Mouse (Mus musculus) granulocyte monocyte progenitor cell, adult 5-6 weeks (primary cell): ENCODE results near the gene Senp1. TPM values are rescaled to one million over a fixed set of nuclear protein-coding genes. Genes with fewer than 3 reads are reported as not detected.

Experiments
- ATAC-seq: replicated peaks from 2 replicates; pipeline ENCODE4 v1.8.0; 2016; ENCODE audit warnings: mild to moderate bottlenecking, moderate TSS enrichment, inconsistent platforms; ENCODE audit not compliant: poor library complexity, severe bottlenecking
- total RNA-seq, 2 experiments: library from RNA; stranded (forward) in 1 of 2; stranded (reverse) in 1 of 2; fragments of 200-712, 200-1000 nt in 1 of 2; fragments of >200 nt in 1 of 2; fragmentation: Nextera tagmentation in 1 of 2; gene quantifications; 2 replicates each; pipeline ENCODE4 v1.2.3; 2014 to 2017

Senp1 gene
- total RNA-seq, 2 experiments from 2014 or later: 66.6 to 83.1 TPM

DNA sequence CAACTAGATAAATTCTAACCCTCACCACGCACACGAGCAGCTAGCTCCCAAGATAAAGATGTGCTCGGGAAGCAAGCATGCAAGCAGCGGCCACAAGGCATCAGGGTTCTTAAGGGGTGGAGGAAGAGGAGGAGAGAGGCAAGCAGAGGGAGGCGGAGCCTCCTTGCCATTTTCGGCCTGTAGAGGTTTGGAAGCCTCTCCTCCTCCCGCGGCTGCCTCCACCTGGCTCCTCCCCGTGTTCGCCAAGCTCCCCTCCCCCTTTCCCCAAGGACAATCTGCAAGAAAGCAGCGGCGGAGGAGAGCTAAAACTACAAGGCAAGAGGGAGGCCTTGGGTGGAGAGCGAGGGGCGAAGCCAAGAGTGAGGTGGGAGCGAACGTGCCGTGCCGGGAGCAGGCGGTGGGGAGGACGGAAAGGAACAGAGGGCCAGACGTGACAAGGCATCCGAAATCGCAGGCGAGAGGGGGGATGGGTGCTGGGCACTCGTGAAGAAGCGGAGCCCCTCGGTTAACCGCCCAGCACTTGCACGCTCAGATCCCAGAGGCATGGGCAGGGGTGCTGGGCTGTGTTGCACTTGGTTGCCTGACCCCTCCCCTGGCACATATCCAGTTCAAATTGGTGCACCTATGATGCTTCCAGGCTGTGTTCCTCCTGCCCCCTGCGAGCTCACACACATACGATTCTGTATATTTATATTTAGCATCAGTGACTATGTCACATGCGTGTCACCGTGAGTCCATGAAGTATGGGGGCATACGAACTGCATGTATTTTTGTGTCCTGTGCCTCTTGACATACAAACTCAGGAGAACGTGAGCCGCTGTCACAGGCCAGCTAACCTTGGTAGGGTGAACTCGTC lies 15.0 kb upstream of the Senp1 start:
- ATAC-seq: peak; percentile 97

DNA sequence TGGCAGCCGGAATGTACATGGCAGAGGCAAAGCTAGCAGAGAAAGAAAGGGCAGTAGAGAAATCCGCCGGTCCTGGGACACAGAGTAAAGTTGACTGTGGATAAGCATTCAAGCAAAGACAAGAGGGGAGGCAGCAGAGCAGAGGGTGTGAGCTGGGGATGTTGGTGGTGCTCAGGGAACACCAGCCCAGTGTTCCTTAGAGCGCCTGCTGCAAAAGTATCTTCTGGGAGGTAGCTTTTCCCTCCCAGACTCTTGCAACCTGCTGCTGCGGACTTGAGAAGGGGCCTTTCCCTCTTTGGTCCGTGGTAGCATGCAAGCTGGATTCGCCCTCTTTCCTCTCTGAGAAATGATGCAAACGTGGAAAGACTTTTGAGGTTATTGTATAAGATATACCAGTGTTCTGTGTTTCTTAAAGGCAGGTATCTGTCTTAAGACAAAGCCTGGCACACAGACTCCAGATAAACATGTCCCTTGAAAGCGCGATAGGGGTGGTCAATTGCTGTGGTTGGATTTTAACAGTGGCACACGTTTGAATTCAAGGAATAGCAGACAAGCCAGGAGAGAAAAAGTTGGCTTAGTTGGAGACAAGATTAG lies 14.3 kb upstream of the Senp1 start:
- ATAC-seq: no peak

DNA sequence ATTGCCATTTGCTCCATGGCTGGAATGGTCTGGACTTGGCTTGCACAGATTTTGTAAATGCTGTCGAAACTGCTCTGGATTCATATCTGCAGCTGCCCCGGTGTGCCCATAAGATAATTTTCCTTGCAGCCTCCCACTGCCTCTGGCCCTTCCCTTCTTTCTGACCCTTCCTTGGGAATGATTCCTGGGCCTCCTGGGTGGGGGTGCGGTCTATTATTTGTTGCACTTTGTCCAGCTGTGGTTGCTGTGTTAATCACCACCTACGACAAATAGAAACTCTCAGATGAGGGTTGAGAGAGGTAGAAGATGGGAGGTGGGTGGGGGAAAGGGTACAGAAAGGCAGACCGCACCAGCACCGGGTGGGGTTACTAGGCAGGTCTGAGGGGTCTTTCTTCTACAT lies 13.7 kb upstream of the Senp1 start:
- no peak for ATAC-seq

DNA sequence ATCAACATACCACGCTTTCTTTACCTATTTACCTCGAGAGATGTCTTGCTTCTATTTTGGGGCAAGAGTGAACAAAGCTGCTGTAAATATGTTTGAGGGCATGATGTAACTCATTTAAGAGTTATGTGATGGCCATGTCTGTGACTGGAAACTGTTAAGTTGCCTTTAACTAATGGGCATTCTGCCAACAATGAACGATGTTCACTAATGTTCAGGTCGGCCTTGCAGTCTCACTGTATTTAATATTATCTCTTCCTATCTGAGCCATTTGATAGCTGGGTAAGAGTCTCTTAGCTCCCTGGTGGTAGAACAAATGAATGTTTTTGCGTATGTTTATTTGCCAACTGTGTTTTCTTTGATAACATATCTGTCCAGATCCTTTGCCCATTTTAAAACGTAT lies 13.0 kb upstream of the Senp1 start:
- no peak for ATAC-seq

DNA sequence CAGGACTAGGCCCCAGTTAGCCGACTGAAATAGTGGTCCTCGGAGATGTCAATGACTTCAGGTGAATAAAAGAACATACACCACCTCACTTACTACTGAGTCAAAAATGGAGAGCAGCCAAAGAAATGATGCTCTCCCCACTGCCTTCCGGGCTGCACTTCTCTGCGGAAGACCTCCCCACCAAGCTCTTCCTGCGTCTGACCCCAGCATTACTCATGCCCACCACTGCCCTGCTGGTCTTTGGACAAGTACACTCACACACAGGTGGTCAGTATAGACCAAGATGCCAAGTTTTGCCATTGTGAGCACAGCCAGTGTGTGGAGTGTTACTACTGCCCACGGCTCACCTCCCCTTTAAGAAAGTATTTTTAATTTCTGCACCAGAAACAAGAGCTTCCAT lies 8.9 kb upstream of the Senp1 start:
- no peak for ATAC-seq

DNA sequence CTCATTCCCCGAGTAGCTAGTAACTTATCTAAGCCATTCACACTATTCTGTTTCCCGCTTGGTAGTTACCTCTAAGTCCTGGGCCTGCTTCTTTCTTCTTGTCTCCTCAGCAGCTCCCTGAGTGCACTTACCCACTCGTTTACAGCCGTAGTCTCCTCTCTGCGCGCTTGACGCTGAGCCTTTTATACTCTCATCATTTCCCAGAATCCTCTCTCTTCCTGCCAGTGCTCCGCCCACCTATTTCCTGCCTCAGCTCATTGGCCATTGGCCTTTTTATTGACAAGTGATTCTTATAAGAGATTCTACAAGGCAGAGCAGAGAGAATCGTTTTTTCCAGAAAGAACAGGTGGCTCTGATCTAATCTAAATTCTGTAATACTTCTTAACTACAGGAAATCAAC lies 5.0 kb upstream of the Senp1 start:
- ATAC-seq: no peak

DNA sequence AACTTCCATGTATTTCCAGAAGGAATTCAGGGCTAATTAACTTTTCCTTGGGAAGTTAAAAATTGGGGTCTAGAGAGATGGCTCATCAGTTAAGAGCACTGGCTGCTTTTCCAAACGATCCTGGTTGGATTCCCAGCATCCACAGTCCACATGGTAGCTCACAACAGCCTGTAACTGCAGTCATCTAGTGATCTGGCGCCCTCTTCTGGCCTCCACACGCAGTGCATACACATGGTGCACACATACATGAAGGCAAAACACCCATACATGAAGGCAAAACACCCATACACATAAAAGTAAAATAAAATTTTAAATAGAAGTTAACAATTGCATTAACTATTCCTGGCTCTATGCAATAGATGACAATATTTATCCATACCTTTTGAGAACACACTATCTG lies 3.4 kb upstream of the Senp1 start:
- ATAC-seq: no peak

DNA sequence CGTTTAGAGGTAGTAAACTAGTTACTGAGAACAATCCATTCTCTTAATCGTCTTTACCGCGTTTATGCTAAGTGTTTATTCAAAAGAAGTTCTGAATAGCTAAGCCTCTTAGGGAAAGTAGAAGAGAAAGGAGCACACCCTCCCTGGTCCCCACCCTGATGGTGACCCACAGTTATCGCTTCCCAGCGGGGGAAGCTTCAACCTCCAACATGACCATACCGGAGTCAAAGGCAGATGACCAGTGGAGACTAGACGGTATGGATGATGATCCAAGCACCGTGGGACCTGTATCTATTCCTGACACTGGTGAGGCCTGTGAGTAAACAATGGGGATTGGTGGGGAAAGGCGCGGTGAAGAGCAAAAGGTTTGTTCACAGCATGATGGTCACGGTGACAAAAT lies 1.4 kb upstream of the Senp1 start:
- no peak for ATAC-seq

DNA sequence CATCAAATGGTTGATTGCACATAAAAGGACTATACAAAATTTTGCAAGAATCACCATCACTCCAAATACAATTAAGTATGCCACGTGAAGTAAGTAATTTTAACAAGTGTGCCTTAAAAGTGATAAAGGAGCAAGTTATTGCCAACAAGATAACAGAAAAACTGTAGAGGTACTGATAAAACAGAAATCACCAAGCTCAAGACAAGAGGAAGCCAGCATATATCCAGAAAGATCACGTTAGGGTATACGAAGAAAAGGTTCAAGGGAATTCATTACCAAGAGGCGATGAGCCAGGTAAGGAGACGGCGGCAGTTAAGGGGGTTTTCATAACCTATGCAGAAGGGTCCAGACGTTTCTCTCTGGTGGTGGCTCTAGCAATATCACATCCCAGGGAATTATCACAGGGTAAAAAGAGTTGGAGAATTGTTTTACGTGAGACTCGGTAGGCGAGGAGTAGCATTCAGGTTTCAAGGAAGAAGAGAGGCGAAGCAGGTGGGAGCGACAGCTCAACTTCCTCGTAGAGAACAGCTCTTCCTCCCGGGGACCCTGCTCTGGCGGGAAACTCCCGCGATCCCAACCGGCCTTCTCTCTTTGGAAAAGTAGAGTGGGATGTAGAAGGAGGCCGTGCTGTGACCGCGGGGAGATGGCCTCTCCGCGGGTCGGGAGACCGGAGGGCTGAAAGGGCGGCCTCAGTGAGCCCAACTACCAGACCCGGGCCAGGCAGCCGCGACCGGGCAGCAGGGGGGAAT lies 998 bp downstream of the Senp1 start, which contains the start of gene Pfkm:
Gene Pfkm, plus strand, starts transcription at position 218 of the 749 bp plus-strand sequence.
- ATAC-seq: peak; percentile 3

DNA sequence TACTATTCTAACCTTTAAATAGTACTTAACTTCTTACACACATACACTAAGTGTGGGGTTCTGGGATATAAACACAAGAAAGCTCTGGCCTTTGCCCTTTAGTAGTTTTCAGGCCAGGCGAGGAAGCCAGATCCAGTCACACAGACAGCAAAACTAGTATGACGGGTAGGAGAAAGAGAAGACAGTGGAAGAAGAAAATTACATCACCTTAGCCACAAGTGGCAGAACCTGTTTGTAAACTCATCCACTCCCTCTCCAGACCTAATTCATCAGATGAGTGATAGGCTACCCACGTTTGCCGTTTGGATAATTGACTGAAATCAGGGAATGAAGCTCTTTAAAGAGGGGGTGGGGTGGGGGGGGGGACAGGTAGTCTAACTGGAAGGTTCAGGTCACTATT lies 1.7 kb downstream of the Senp1 start:
- ATAC-seq: no peak

DNA sequence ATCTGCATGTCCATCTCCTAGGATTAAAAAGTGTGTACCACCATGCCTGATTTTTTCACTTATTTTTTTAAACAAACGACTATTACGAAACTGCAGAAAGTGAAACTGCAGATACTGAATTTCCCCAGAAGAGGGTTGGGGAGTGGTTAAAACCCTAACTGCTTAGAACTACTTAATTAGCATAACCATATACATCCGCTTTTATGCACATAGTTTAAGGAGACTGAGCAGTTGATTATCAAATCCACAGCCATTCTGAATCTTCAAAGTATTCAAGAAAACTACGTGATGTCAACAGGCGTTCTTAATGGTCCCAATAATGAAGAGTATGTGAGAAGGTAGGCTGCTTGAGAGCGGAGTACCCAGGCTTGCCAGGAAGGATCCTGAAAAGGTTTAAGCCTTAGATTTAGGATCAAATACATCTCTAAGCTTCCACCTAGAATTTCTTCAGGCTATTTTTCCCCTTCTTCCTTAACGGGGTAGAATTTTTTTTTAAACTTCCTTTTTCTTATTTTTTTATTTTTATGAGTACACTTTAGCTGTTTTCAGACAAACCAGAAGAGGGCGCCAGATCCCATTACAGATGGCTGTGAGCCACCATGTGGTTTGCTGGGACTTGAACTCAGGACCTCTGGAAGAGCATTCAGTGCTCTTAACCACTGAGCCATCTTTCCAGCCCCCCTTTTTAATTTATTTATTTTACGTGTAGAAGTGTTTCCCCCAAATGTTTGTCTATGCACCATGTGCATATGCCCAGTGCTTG lies 3.9 kb downstream of the Senp1 start:
- ATAC-seq: peak; percentile 67

DNA sequence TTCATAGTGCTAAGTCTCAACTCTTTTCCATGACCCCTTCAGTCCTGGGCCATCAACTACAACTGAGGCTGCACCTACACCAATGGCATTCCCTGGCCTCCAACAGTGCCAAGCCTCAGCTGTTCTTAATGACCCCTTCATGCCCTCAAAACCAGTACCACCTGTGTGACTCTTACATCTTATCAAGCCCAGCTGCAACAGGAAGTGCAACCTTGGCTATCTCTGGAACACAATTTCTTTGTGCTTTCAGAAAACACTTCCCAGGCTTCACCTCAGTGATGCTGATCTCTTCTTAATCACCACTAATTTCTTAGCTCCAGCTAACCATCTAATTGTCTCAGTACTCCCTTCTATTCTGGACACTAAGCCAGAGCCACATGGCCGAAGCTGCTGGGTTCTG lies 4.7 kb downstream of the Senp1 start:
- ATAC-seq: no peak

DNA sequence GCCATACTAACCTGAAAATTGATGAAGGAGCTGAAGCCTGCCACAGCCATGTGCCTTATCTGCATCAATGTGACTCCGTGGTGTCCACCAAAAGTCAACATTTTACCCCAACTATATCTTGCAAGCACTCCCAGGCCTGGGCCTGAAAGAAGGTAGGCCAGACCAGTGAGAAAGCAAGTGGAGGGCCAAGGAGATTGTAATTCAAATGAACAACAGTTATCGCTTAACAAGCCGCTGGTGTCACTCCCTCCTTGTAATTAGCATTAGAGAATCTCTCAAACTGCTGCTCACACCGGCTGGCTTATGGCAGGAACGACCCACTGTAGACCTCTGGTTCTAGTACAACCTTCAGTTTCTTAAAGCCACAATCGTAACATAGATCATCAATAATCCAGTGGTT lies 16.6 kb downstream of the Senp1 start:
- ATAC-seq: no peak

DNA sequence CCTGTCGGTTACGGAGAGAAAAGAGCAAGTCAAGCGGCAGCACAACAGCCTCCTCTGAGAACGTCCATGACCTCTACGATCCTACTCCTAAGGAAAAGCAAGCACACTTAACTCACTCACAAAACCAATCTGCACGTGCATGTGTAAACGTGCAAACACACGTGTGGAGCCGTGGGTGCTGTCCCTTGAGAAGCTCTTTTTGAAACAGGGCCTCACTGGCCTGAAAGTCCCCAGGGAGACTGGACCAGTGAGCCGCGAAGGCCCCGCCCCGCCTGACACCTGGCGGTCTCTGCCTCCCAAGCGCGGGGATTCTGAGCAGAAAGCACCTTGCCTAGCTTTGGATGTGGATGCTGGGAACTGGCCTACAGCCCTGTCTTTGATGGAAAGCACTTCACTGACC lies 18.5 kb downstream of the Senp1 start:
- no peak for ATAC-seq

DNA sequence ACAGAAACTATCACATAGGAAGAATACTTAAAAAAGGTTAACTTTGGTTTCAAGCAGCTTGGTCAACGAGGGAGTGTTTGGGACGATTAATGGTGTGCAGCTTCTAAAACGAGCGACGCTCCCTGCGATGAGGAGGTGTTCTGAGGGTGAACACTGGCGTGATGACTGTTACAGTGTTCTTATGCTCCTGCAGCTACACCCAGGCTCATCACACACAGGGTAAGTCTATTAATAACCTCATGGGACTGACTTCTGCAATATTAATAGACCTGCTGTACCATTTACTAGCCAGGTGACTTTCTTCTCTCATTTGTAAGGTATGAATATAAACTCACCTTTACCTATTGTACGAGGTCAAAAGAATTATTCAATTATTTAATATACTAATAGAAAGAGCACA lies 19.0 kb downstream of the Senp1 start:
- no peak for ATAC-seq

DNA sequence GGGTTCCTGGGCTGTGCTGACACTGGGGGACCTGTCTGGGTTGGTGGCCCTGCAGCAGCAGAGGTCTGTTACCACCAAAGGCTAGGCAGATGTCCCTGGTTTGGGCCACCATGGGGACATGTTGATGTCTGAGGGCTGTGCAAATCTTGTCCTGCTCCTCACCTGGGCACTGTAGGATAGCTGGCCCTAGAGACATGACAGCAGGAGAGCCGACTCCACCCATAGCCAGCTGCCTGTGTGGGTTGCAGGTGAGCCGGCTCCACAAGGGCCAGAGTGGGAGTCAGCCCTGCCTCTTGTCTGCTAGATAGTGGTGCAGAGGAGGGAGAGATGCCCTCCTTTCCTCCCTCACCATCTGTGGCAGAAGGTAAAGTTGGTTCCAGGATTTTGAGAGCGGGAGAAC lies 23.2 kb downstream of the Senp1 start:
- ATAC-seq: no peak

DNA sequence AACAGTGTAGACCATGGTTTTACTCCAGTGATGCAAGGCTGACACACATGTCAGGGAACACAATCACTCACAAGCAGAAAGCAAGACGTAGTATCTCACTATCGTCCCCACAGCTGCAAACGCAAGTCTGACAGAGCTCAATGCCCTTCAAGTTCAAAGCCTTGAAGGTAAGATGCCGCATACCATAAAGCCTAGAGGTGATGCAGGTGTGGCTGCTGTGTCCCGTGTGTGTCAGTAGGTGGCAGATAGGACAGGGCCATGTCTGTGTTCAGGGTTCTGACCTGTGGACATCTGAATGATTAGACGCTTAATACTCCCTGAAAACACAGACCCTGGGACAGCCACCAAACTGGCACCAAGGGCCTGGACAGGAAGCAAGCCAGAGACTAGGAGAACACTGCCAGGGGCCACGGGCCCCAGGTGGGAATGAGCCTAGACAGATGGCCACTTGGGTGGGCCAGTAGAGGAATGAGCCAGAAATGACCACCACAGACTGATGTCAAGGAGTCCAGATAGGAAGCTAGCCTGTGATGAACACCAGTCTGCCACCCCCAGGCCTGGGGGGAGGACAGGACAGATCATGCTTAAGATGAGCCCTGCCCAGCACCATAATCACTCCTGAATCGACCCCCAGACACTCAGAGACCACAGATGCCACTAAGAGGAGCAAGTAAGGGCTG lies 23.8 kb downstream of the Senp1 start:
- no peak for ATAC-seq

DNA sequence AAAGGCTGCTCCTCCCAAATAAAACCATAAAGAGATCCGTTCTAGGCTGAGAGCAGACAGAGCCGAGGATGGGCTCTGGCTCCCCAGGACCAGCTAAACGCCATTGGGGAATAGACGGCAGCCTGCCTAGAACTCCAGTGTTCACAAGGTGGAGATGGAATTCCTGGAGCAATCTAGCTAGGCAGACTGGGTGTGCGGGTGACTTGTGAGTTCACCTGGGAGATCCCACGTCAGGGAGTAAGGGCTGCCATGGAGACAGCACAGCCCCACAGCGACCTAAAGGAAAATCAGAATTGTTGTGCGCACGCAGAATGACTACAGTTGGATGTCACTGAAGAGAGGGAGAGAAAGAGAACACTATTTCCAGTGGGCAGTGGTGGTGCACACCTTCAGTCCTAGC lies 25.0 kb downstream of the Senp1 start:
- ATAC-seq: no peak

DNA sequence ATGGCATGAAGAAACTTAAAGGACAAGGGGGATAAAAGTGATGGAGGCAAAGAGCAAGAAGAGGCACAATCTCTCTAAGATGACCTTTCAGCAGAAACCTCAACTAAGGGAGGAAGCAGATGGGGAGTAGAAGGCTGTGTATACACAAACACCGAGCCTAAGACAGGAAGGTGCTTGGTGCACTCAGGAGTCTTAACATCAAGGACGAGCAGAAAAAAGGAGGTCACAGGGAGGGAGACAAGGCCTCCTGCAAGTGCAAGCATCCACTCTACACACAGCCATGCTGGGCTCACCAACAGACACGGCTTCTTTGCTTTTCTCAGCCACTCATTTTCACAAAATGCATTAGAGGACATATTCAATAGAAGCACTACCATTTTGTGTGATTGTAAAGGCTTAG lies 26.1 kb downstream of the Senp1 start:
- ATAC-seq: no peak

DNA sequence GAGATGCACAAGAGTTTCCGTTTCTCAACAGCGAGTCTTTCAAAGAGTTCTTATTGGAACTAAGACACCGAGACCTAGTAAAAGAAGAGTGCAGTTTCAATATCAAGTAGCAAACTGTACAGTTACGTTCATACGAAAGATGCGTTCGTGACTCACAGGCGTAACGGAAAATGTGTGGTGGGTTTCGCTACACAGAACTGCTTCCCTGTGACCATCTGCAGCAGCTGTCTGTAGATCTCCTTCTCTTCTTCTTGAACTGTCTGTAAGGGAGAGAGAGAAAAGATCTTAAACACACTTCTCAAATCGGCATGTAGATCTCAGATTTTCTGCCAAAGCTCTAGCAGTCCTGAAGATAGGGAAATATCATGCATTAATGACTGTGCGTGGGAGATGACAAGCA lies 26.9 kb downstream of the Senp1 start:
- ATAC-seq: no peak
